Mouse (Mus musculus) spleen, postnatal 14 days (tissue): ENCODE measurements around the gene Fcor.
A peak's percentile ranks its signal among the peaks of the same experiment; 100 is the strongest.

Experiments
- DNase-seq, 2 experiments: peaks; one replicate each; pipeline ENCODE4 v3.0.0; 2021 to 2022; ENCODE audit warnings: low spot score in 2 of 2

Gene Fcor

GRCm38 (mm10) chr8:3674671-3675070 lies 2.5 kb upstream of the Fcor start:
- DNase-seq, result no peak

GRCm38 (mm10) chr8:3670388-3670787 lies 1.8 kb downstream of the Fcor start:
- DNase-seq, result no peak

GRCm38 (mm10) chr8:3665507-3665906 lies 6.7 kb downstream of the Fcor start, which contains the start of gene Mcemp1:
Gene Mcemp1 (plus strand): TSS chr8:3665754.
- no peak for DNase-seq

- DNase-seq, result no peak
These were observed 7.8 kb downstream of the Fcor start for GRCm38 (mm10) chr8:3664405-3664804.

GRCm38 (mm10) chr8:3660889-3661288 lies 11.3 kb downstream of the Fcor start:
- no peak for DNase-seq

- DNase-seq, result no peak
These were observed 15.3 kb downstream of the Fcor start for GRCm38 (mm10) chr8:3656725-3657381.

GRCm38 (mm10) chr8:3655526-3655925 lies 16.6 kb downstream of the Fcor start, which contains the start of gene Retn:
Gene Retn (plus strand): TSS chr8:3655770.
- DNase-seq, result no peak

GRCm38 (mm10) chr8:3654726-3655508 lies 17.2 kb downstream of the Fcor start:
- no peak for DNase-seq

GRCm38 (mm10) chr8:3652845-3653244 lies 19.3 kb downstream of the Fcor start:
- DNase-seq, result no peak

- DNase-seq, result no peak
These were observed 23.2 kb downstream of the Fcor start for GRCm38 (mm10) chr8:3648990-3649389.

- DNase-seq, result no peak
These were observed 23.9 kb downstream of the Fcor start for GRCm38 (mm10) chr8:3648268-3648667.

GRCm38 (mm10) chr8:3647561-3647960 lies 24.6 kb downstream of the Fcor start:
- DNase-seq, result no peak

GRCm38 (mm10) chr8:3646824-3647531 lies 25.2 kb downstream of the Fcor start:
- DNase-seq, result no peak

- peak in 1 of 2 experiments; percentile 42 for DNase-seq
These were observed 26.4 kb downstream of the Fcor start for GRCm38 (mm10) chr8:3645804-3646203.

GRCm38 (mm10) chr8:3631478-3631875 lies 40.7 kb downstream of the Fcor start:
- DNase-seq, result no peak

GRCm38 (mm10) chr8:3630647-3631477 lies 41.3 kb downstream of the Fcor start, which contains the start of gene Stxbp2:
Gene Stxbp2 (plus strand): TSS chr8:3630955.
- DNase-seq, result peak; percentile 70 to 79

GRCm38 (mm10) chr8:3628014-3628413 lies 44.1 kb downstream of the Fcor start:
- DNase-seq, result peak in 1 of 2 experiments; percentile 31

- DNase-seq, result no peak
These were observed 45.2 kb downstream of the Fcor start for GRCm38 (mm10) chr8:3626971-3627370.

GRCm38 (mm10) chr8:3625445-3625844 lies 46.7 kb downstream of the Fcor start, which contains the start of gene Pcp2:
Gene Pcp2 (minus strand): TSS chr8:3625545.
- no peak for DNase-seq

- no peak for DNase-seq
These were observed 50.0 kb downstream of the Fcor start for GRCm38 (mm10) chr8:3622119-3622518.
